Mouse (Mus musculus) T-helper 2 cell (primary cell): Measurements from ENCODE around the gene Cnnm4.

Source experiments
- in situ Hi-C: fragments of 300-600 bp; cut with MboI, MseI; formaldehyde crosslinking; loops from one replicate; pipeline ENCODE4 v1.15.1; 2025; ENCODE audit warnings: high pct_unique_total_duplicates

The Cnnm4 gene

DNA sequence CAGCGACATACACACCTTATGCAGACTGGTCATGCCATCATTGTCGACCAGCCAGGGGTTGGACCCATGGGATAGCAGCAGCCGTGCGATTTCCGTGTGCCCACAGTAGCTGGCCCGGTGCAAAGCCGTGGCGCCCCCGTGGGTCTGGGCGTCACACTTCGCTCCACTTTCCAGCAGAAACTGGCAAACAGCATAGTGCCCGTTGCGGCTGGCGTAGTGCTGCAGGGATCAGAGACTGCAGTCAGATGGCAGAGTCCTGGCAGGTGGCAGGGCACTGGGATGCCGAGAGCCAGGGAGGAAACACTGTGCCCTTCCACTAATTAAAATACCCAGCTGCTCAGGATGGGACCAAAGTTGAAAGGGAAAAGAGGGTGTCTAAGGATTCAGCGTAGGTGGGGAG is 70.4 kb downstream of the Cnnm4 start:
- in situ Hi-C loops, result no loop called here

DNA sequence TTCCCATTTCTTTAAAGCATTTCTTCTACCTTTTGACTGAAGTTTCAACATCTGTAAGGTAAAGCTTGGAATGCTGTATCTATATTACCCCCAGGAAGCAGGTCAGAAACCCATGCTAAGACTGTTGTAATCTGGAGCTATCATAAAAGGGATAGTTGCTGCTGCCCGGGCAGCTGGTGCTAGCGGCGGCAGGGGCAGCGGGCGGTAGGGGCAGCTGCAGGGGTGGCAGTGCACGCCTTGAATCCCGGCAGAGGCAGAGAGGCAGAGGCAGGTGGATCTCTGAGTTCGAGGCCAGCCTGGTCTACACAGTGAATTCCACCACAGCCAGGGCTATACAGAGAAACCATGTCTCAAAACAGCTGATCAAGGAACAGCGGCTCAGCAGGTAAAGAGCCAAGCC is 71.5 kb downstream of the Cnnm4 start:
- in situ Hi-C loops, result no loop called here

DNA sequence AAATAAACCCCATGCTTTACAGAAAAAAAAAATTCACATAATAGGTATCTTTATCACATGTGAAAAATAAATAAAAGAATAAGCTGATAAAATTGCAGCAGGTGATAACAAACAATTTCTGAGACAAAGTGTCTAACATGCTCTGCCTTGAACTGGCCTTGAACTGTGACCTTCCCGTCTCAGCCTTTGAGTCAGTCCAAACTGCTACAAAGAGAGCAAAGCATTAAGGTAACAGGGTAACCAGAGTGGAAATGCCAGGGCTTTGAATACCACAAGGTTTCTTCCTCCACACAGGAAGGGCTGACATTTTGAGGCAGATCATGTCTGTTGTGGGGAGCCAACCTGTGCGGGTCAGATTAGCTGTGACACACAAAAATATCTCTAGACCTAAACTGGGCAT is 74.0 kb downstream of the Cnnm4 start:
- in situ Hi-C loops, result no loop called here

GRCm38 (mm10) chr1:36545845-36546600 is 74.6 kb downstream of the Cnnm4 start:
- in situ Hi-C loops, result no loop called here

DNA sequence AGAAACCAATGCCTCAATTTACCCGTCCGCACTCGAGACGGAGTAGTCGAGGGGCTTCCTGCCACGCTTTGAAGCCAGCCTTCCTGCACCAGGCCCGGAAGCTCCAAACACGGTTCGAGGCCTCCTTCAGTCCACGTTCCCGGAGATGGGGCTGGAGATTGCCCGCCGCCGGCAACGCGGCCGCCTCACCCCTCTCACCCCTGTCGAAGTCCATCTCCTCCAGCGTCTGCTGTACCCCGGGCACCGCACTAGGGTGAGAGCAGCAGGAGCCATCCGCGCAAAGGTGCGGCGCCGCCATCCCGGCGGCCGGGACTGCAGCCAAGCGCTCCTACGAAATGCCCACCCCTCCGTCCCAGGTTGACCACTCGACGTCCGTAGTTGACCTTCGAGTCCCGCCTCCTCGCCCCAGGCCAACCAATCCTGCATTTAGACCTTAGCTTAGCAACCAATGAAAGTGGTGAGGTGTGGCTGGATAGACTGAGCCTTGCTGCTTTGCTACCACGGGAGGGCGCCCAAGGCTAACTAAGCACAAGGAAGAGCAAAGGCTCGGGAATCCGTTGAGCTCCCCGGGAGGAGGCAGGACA is 75.6 kb downstream of the Cnnm4 start, which contains the start of gene Ankrd39:
Gene Ankrd39 (minus strand): TSS at position 558 of the 584 bp plus-strand sequence.
- in situ Hi-C loops, result no loop called here

DNA sequence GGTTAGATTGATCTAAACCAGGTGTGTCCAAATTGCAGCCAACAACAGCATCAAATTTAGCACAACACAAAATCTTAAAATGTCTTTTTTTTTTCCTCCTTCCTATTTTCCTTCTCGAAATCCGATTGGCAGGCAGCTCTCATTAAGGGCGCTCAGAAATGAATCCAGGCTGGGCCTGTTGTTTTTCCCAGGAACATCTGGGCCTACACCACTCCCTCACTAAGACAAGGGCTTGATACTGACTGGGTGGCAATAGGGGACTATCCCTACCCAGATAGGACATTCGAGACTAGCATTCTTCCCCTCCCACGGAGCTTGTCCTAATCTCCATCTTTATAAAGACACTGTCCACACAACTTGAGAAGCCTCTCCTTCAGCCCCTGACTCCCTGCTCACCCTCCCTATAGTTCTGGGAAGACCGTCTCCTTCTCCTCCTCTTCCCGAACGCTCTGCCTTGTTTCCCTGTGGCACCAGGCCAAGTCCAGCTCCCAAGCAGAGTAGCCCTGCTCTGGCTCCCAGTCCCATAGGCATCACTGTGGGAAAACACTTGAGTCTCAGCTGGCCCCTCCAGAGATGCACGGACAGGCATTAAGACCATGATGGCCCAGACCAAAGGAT is 76.7 kb downstream of the Cnnm4 start:
- in situ Hi-C loops, result no loop called here

DNA sequence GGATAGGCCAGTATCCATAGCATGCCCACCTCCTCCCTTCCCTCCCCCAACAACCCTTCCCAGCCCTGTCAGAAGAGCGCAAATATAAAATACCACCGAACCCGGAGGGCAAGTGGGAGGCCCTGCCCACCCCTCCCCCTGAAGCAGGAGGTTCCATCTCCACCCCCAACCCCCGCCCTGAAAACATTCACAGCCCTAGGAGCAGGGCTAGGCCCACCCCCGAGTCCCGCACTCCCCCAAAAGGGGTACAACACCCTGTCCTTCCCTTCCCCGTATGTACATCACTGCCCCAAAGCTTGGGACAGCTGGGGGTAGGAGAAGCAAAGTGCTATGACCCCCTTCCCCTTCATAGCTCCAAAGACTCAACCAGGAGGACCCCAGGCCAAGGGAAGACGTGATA is 77.4 kb downstream of the Cnnm4 start:
- in situ Hi-C loops, result no loop called here

GRCm38 (mm10) chr1:36549491-36549890 is 78.1 kb downstream of the Cnnm4 start:
- in situ Hi-C loops, result no loop called here

DNA sequence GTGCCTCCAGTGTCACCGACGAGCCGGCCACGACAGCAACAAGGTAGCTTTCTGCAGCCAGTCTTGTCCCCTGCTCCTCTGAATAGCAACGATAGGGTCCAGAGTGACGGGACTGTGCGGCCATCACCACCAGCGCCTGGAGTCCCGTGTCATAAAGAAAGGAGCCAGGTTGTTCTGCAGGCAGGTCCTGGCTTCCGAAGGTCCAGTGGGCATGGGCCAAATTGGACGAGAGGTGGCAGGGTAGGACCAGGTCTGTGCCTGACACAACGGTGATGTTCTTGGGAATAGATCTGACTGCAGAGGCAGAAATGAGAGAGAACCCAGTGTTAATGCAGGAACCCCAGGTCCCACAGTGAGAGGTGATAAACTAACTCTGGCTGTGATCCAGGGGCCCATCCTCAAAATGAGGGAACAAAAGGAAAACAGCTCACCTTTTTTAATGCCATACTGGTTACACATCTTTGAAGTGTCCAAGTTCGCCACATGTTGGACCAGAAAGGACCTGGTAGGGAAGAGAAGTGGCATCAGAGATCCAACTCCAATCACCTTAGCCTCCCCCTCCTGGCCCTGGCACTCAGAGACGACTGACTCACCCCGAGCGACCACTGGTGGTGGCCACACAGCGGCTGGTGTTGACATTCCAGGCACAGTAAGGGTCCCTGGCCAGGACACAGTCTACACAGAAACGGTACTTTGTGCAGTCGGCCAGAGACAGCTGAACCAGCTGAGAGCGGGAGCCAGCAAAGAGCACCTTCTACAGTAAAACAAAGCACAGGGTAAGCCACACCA is 78.8 kb downstream of the Cnnm4 start:
- in situ Hi-C loops, result loop anchor here (5.0 kb wide), 1 partner anchor 132 kb away; the partner anchor contains the start of gene Fam178b

DNA sequence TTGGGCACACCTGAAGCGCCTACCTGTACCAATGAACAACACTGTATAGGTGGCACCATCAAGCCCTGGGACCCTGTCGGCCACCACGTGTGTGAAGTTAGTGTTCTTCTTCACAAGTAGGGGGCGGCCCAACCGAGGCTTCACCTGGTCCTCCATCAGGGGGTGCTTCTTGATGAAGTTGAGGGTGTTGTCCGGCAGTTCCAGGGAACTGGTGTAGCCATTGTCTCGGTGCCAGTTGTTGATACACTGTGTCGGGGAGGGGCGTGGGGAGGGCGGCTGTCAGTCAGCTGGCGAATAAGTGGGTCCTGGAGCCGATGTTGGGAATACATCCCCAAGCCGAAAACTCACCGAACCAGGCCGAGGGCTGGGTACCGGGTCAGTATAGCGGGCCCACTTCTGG is 80.5 kb downstream of the Cnnm4 start:
- in situ Hi-C loops, result loop anchor here (5.0 kb wide), 1 partner anchor 130 kb away; the partner anchor contains the start of gene Fam178b

DNA sequence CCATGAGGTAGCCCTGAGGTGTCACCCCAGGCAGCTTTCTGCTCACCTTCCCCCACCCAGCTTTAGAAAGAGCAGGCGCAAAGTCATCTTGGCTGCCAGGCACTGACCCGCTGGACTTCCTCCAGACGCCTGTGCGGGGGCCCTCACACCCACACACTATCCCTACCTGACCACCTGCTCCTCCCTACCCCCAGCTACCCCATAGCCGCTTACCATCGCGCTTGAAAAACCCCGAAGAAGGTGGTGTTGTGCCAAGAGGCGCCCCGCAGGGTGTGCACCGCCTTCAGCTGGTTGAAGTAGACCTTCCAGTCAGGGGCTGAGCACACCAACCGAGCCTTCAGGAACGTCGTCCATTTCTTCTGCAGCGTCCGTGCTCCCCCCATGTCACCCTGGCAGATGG is 81.1 kb downstream of the Cnnm4 start:
- in situ Hi-C loops, result loop anchor here (5.0 kb wide), 1 partner anchor 130 kb away; the partner anchor contains the start of gene Fam178b

- in situ Hi-C loops, result loop anchor here (5.0 kb wide), 1 partner anchor 127 kb away; the partner anchor contains the start of gene Fam178b
These were observed 83.4 kb downstream of the Cnnm4 start for GRCm38 (mm10) chr1:36554633-36555399.

DNA sequence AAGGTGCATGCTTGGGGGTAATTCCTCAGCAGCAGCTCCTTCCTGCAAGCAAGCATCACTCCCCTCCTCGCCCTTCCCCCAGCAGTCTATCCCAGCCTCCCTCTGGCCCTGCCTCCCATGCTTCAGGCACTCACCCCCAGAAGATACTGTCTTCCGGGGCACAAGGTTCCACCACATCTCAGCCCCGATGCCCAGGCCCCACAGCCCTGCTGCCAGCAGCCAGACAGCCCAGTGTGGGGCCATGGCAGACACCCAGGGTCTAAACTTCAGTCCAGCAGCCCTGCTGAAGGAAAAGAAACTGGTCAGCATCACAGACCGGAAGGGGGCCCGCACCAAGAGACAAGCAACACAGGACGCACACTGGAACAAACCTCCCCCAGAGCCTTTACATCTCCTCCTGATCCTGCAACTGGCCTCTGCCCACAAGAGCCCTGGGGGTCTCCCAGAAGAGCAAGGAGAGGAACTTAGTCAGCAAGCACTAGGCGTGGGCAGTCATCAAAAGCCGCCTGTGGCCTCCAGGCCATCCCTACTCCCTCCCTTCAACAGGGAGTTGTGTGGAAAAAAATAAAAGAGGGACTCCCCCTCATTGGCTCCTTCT is 84.5 kb downstream of the Cnnm4 start:
- in situ Hi-C loops, result no loop called here

DNA sequence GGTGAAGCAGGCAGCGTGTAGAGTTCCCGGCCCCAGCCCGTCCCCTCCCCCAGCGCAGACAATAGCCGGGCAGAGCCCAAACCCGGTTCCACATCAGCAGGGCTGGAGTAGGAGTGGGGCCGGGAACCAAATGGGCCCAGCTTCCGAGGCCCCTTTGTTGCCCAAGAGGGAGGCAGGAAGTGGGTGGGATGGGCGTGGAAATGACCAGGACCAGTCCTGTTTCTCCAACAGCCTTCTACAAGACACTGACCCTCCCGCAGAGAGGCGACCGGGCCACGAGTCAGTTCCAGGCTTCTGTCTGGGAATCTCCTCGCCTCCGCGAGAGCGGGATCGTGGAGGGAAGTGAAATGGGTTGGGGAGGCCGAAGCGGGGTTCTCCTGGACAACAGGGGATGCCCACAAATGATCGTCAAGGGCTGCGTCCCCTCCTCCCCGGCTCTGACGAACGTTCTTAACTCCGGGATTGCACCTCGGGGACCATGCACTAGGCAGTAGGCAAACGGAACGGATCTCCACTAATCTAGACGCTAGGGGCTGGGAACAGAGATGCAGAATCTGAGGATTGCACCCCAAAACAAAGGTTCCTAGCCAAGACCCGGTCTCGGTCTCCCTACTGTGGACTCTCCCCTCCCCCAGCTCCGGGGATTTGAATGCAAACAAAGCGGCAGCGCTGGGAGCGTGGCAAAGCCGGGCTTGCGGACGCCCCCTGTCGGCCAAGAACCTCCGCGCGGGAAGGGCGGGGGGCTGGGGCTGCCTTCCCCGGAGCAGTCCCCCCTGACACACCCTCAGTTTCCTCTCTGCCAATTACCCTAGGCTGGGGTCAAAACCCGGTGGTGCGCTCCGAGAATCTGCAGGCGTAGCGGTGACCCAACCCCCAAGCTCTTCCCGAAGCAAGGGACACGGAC is 85.4 kb downstream of the Cnnm4 start:
- in situ Hi-C loops, result no loop called here

GRCm38 (mm10) chr1:36557457-36558011 is 86.1 kb downstream of the Cnnm4 start:
- in situ Hi-C loops, result no loop called here
